Mouse (Mus musculus) ES-Bruce4 (cell line): ENCODE measurements at regions not wholly inside any gene's neighbourhood (a gene's known extent, or its start where the extent isn't known, plus 50 kb on each side); places are given as distances from the start of the nearest gene placed in this dataset.

Experiments
- CTCF ChIP-seq: IDR thresholded peaks from one replicate; pipeline ENCODE4 v1.8.1; 2011; ENCODE audit warnings: low read depth, low read length
- POLR2A ChIP-seq: IDR thresholded peaks from one replicate; pipeline ENCODE4 v1.8.1; 2011; ENCODE audit warnings: low read length; ENCODE audit not compliant: insufficient read depth

- TF ChIP-seq POLR2A = no peak
- TF ChIP-seq CTCF = no peak
These were observed 281.6 kb downstream of the Lpin1 start for GRCm38 (mm10) chr12:16329129-16329528.
